Mouse (Mus musculus) retina, postnatal 7 days (tissue): ENCODE measurements around the gene Neurl3.

ENCODE experiments used
- DNase-seq: peaks from one replicate; pipeline ENCODE4 v3.0.0-alpha.2; 2012; ENCODE audit warnings: low read depth, low spot score

The Neurl3 gene

GRCm38 (mm10) chr1:36258631-36259030 is 15.8 kb downstream of the Neurl3 start:
- no peak for DNase-seq

- DNase-seq: no peak
Measured at GRCm38 (mm10) chr1:36257276-36257675, 17.2 kb downstream of the Neurl3 start.

GRCm38 (mm10) chr1:36255871-36256640 is 18.4 kb downstream of the Neurl3 start:
- no peak for DNase-seq

- no peak for DNase-seq
Measured at GRCm38 (mm10) chr1:36254635-36255360, 19.7 kb downstream of the Neurl3 start.

- DNase-seq: peak; percentile 78
Measured at GRCm38 (mm10) chr1:36252791-36253190, 21.7 kb downstream of the Neurl3 start.

GRCm38 (mm10) chr1:36251426-36251825 is 23.1 kb downstream of the Neurl3 start:
- no peak for DNase-seq

- no peak for DNase-seq
Measured at GRCm38 (mm10) chr1:36246688-36247087, 27.8 kb downstream of the Neurl3 start.

GRCm38 (mm10) chr1:36244828-36245215 is 29.7 kb downstream of the Neurl3 start:
- no peak for DNase-seq

GRCm38 (mm10) chr1:36244058-36244827 is 30.2 kb downstream of the Neurl3 start, which contains the start of gene Uggt1:
Gene Uggt1 (minus strand): TSS chr1:36244720.
- peak; percentile 92 for DNase-seq

- no peak for DNase-seq
Measured at GRCm38 (mm10) chr1:36243447-36244057, 30.9 kb downstream of the Neurl3 start.

GRCm38 (mm10) chr1:36241903-36242429 is 32.5 kb downstream of the Neurl3 start:
- DNase-seq: no peak

- no peak for DNase-seq
Measured at GRCm38 (mm10) chr1:36240176-36240575, 34.3 kb downstream of the Neurl3 start.

- DNase-seq: no peak
Measured at GRCm38 (mm10) chr1:36239396-36239795, 35.1 kb downstream of the Neurl3 start.

- DNase-seq: no peak
Measured at GRCm38 (mm10) chr1:36235855-36236254, 38.6 kb downstream of the Neurl3 start.

GRCm38 (mm10) chr1:36235057-36235639 is 39.3 kb downstream of the Neurl3 start:
- no peak for DNase-seq

GRCm38 (mm10) chr1:36233218-36233617 is 41.3 kb downstream of the Neurl3 start:
- DNase-seq: no peak

- DNase-seq: no peak
Measured at GRCm38 (mm10) chr1:36230919-36231705, 43.4 kb downstream of the Neurl3 start.

GRCm38 (mm10) chr1:36228461-36228860 is 46.0 kb downstream of the Neurl3 start:
- no peak for DNase-seq

- DNase-seq: no peak
Measured at GRCm38 (mm10) chr1:36224648-36225047, 49.8 kb downstream of the Neurl3 start.
